Mouse (Mus musculus) thymus, adult 2 months (tissue): ENCODE data around the gene Gpr15.

ENCODE experiments used
- CTCF ChIP-seq: fragments of 200-500 bp; IDR thresholded peaks from 2 replicates; pipeline ENCODE4 v1.5.1; 2012; ENCODE audit warnings: mild to moderate bottlenecking, control low read depth, low read length, moderate library complexity, borderline replicate concordance; ENCODE audit not compliant: control insufficient read depth, poor library complexity, insufficient read depth; ENCODE audit errors: extremely low read depth
- POLR2A ChIP-seq: fragments of 200-500 bp; IDR thresholded peaks from 2 replicates; pipeline ENCODE4 v1.6.1; 2012; ENCODE audit warnings: mild to moderate bottlenecking, low read length, control low read depth, moderate library complexity; ENCODE audit not compliant: control insufficient read depth, poor library complexity, insufficient read depth; ENCODE audit errors: extremely low read depth

- TF ChIP-seq CTCF (no peak), POLR2A (no peak)
Observed at GRCm38 (mm10) chr16:58688534-58688933, 30.3 kb downstream of the Gpr15 start.
